Mouse (Mus musculus): Measurements from ENCODE around the gene Kank4. TPM values are rescaled to one million over a fixed set of nuclear protein-coding genes. Genes with fewer than 3 reads are reported as not detected.

Gene Kank4
- polyA plus RNA-seq, 1 experiment from 2014 or later: 0.36 TPM

GRCm38 (mm10) chr4:98816807-98817183, 542 bp downstream of the Kank4 start:
- ATAC-seq (no peak), DNase-seq (ENCODE audit: low spot score) (no peak)
- Histone ChIP-seq H3K4me3 (ENCODE audit: low read depth, low read length) (peak overlapping the region; percentile 67), H3K4me2 (ENCODE audit: low read length) (peak overlapping the region; percentile 100), H3K9ac (ENCODE audit: low read length) (peak overlapping the region; percentile 69), H3K27ac (ENCODE audit: low read depth, low read length) (no peak overlapping the region), H3K36me3 (ENCODE audit: control insufficient read depth, insufficient read depth, low read length) (no peaks in the 10 kb centered on the region), H3K4me1 (ENCODE audit: control insufficient read depth, insufficient read depth, low read length) (no peaks in the 10 kb centered on the region), H3K27me3 (replicated peaks; ENCODE audit: control insufficient read depth, insufficient read depth, low read length) (peaks cover 36% of the 10 kb centered on the region), H3K9me3 (replicated peaks; ENCODE audit: control insufficient read depth, low read length) (no peaks in the 10 kb centered on the region)
- 2% methylated on average over 14 of the region's 14 CpGs for WGBS

- H3K9ac ChIP-seq (ENCODE audit: low read length): no peak overlapping the region
- ATAC-seq: no peak
- no peak for DNase-seq (ENCODE audit: low spot score)
- no peak overlapping the region for H3K4me3 ChIP-seq (ENCODE audit: low read depth, low read length)
- H3K9me3 ChIP-seq (replicated peaks; ENCODE audit: control insufficient read depth, low read length): no peaks in the 10 kb centered on the region
- H3K4me1 ChIP-seq (ENCODE audit: control insufficient read depth, insufficient read depth, low read length): no peaks in the 10 kb centered on the region
- no peaks in the 10 kb centered on the region for H3K27me3 ChIP-seq (replicated peaks; ENCODE audit: control insufficient read depth, insufficient read depth, low read length)
- H3K36me3 ChIP-seq (ENCODE audit: control insufficient read depth, insufficient read depth, low read length): no peaks in the 10 kb centered on the region
- 93% methylated on average over 9 of the region's 9 CpGs for WGBS
- no peak overlapping the region for H3K27ac ChIP-seq (ENCODE audit: low read depth, low read length)
- no peak overlapping the region for H3K4me2 ChIP-seq (ENCODE audit: low read length)
Observed at GRCm38 (mm10) chr4:98806306-98806705, 11.0 kb downstream of the Kank4 start.

GRCm38 (mm10) chr4:98805291-98806048, 11.9 kb downstream of the Kank4 start:
- no peaks in the 10 kb centered on the region for H3K4me1 ChIP-seq (ENCODE audit: control insufficient read depth, insufficient read depth, low read length)
- no peak overlapping the region for H3K4me3 ChIP-seq (ENCODE audit: low read depth, low read length)
- no peaks in the 10 kb centered on the region for H3K36me3 ChIP-seq (ENCODE audit: control insufficient read depth, insufficient read depth, low read length)
- no peaks in the 10 kb centered on the region for H3K9me3 ChIP-seq (replicated peaks; ENCODE audit: control insufficient read depth, low read length)
- H3K27me3 ChIP-seq (replicated peaks; ENCODE audit: control insufficient read depth, insufficient read depth, low read length): no peaks in the 10 kb centered on the region
- ATAC-seq (no peak), DNase-seq (ENCODE audit: low spot score) (no peak)
- no peak overlapping the region for H3K4me2 ChIP-seq (ENCODE audit: low read length)
- H3K9ac ChIP-seq (ENCODE audit: low read length): no peak overlapping the region
- WGBS: 64% methylated on average over 12 of the region's 12 CpGs
- no peak overlapping the region for H3K27ac ChIP-seq (ENCODE audit: low read depth, low read length)

GRCm38 (mm10) chr4:98804476-98805134, 12.7 kb downstream of the Kank4 start:
- Histone ChIP-seq H3K4me2 (ENCODE audit: low read length) (no peak overlapping the region), H3K4me3 (ENCODE audit: low read depth, low read length) (no peak overlapping the region), H3K27me3 (replicated peaks; ENCODE audit: control insufficient read depth, insufficient read depth, low read length) (no peaks in the 10 kb centered on the region), H3K9ac (ENCODE audit: low read length) (no peak overlapping the region), H3K27ac (ENCODE audit: low read depth, low read length) (no peak overlapping the region), H3K9me3 (replicated peaks; ENCODE audit: control insufficient read depth, low read length) (no peaks in the 10 kb centered on the region), H3K4me1 (ENCODE audit: control insufficient read depth, insufficient read depth, low read length) (no peaks in the 10 kb centered on the region), H3K36me3 (ENCODE audit: control insufficient read depth, insufficient read depth, low read length) (no peaks in the 10 kb centered on the region)
- WGBS: 81% methylated on average over 7 of the region's 7 CpGs
- ATAC-seq (no peak), DNase-seq (ENCODE audit: low spot score) (no peak)

- DNase-seq (ENCODE audit: low spot score) (no peak), ATAC-seq (no peak)
- Histone ChIP-seq H3K36me3 (ENCODE audit: control insufficient read depth, insufficient read depth, low read length) (no peaks in the 10 kb centered on the region), H3K4me3 (ENCODE audit: low read depth, low read length) (no peak overlapping the region), H3K9ac (ENCODE audit: low read length) (no peak overlapping the region), H3K27ac (ENCODE audit: low read depth, low read length) (no peak overlapping the region), H3K4me2 (ENCODE audit: low read length) (no peak overlapping the region), H3K27me3 (replicated peaks; ENCODE audit: control insufficient read depth, insufficient read depth, low read length) (no peaks in the 10 kb centered on the region), H3K4me1 (ENCODE audit: control insufficient read depth, insufficient read depth, low read length) (no peaks in the 10 kb centered on the region), H3K9me3 (replicated peaks; ENCODE audit: control insufficient read depth, low read length) (no peaks in the 10 kb centered on the region)
- 93% methylated on average over 11 of the region's 11 CpGs for WGBS
Observed at GRCm38 (mm10) chr4:98801775-98802174, 15.6 kb downstream of the Kank4 start.

GRCm38 (mm10) chr4:98800824-98801223, 16.5 kb downstream of the Kank4 start:
- ATAC-seq (no peak), DNase-seq (ENCODE audit: low spot score) (peak; percentile 50)
- H3K4me3 ChIP-seq (ENCODE audit: low read depth, low read length): no peak overlapping the region
- no peaks in the 10 kb centered on the region for H3K27me3 ChIP-seq (replicated peaks; ENCODE audit: control insufficient read depth, insufficient read depth, low read length)
- no peak overlapping the region for H3K4me2 ChIP-seq (ENCODE audit: low read length)
- no peaks in the 10 kb centered on the region for H3K36me3 ChIP-seq (ENCODE audit: control insufficient read depth, insufficient read depth, low read length)
- no peaks in the 10 kb centered on the region for H3K9me3 ChIP-seq (replicated peaks; ENCODE audit: control insufficient read depth, low read length)
- no peak overlapping the region for H3K27ac ChIP-seq (ENCODE audit: low read depth, low read length)
- no peak overlapping the region for H3K9ac ChIP-seq (ENCODE audit: low read length)
- WGBS: 65% methylated on average over 8 of the region's 8 CpGs
- 0 out of 2 replicates have a peak, but pooled peaks cover 5% of the 10 kb centered on the region for H3K4me1 ChIP-seq (ENCODE audit: control insufficient read depth, insufficient read depth, low read length)

- Histone ChIP-seq H3K9me3 (replicated peaks; ENCODE audit: control insufficient read depth, low read length) (no peaks in the 10 kb centered on the region), H3K27ac (ENCODE audit: low read depth, low read length) (no peak overlapping the region), H3K4me2 (ENCODE audit: low read length) (no peak overlapping the region), H3K9ac (ENCODE audit: low read length) (no peak overlapping the region), H3K4me1 (ENCODE audit: control insufficient read depth, insufficient read depth, low read length) (0 out of 2 replicates have a peak, but pooled peaks cover 5% of the 10 kb centered on the region), H3K27me3 (replicated peaks; ENCODE audit: control insufficient read depth, insufficient read depth, low read length) (no peaks in the 10 kb centered on the region), H3K36me3 (ENCODE audit: control insufficient read depth, insufficient read depth, low read length) (no peaks in the 10 kb centered on the region), H3K4me3 (ENCODE audit: low read depth, low read length) (no peak overlapping the region)
- DNase-seq (ENCODE audit: low spot score) (peak; percentile 17), ATAC-seq (0 out of 2 replicates have a peak, but pooled peaks have one; percentile 29)
- WGBS: 71% methylated on average over 11 of the region's 11 CpGs
Observed at GRCm38 (mm10) chr4:98796591-98797341, 20.6 kb downstream of the Kank4 start.

GRCm38 (mm10) chr4:98795241-98795640, 22.1 kb downstream of the Kank4 start:
- no peak overlapping the region for H3K27ac ChIP-seq (ENCODE audit: low read depth, low read length)
- ATAC-seq: no peak
- 90% methylated on average over 2 of the region's 2 CpGs for WGBS
- H3K9me3 ChIP-seq (replicated peaks; ENCODE audit: control insufficient read depth, low read length): no peaks in the 10 kb centered on the region
- H3K36me3 ChIP-seq (ENCODE audit: control insufficient read depth, insufficient read depth, low read length): no peaks in the 10 kb centered on the region
- H3K4me2 ChIP-seq (ENCODE audit: low read length): no peak overlapping the region
- H3K9ac ChIP-seq (ENCODE audit: low read length): no peak overlapping the region
- DNase-seq (ENCODE audit: low spot score): no peak
- no peak overlapping the region for H3K4me3 ChIP-seq (ENCODE audit: low read depth, low read length)
- 0 out of 2 replicates have a peak, but pooled peaks cover 5% of the 10 kb centered on the region for H3K4me1 ChIP-seq (ENCODE audit: control insufficient read depth, insufficient read depth, low read length)
- H3K27me3 ChIP-seq (replicated peaks; ENCODE audit: control insufficient read depth, insufficient read depth, low read length): no peaks in the 10 kb centered on the region

All from forebrain, embryonic 14.5 days (tissue).